Mouse (Mus musculus): ENCODE data around the gene Lctl. TPM values are rescaled to one million over a fixed set of nuclear protein-coding genes. Genes with fewer than 3 reads are reported as not detected.

Gene Lctl
- polyA plus RNA-seq (2012; ENCODE audit: insufficient read depth, low replicate concordance): not detected in 2 replicates

DNA sequence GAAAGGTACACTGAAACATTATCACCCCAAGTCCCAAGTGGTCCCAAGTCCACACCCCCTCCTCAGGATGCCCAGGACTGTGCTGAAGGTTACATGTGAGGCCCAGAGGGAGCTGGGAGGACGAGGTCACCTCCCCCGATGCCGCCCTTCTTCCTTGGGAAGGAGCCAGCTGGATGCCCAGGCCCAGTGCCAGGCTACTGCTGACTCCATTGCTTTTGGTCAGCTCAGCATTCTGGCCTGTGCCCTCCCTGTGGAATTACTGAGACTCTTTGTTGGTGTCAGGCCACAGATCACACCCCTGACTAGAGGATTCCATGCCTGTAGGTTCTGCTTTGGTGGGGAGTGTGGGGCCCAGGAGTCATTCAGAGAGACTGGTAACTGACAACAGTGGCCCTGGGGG is at the start of gene Lctl:
Gene Lctl (plus strand): TSS at position 272 of the 400 bp plus-strand sequence.
- Histone ChIP-seq H3K36me3 (replicated peaks; ENCODE audit: low read length) (no peaks in the 10 kb centered on the region), H3K9me3 (no peaks in the 10 kb centered on the region), H3K27me3 (replicated peaks) (peaks cover 35% of the 10 kb centered on the region), H3K4me1 (peaks cover 24% of the 10 kb centered on the region), H3K4me3 (replicated peaks) (no peak within 1 kb of the TSS)
- TF ChIP-seq FLI1 (IDR thresholded peaks at IDR 0.05; ENCODE audit: low read length): no peak
- TF ChIP-seq GATA1 (IDR thresholded peaks at IDR 0.05; ENCODE audit: borderline replicate concordance, low read length): no peak

DNA sequence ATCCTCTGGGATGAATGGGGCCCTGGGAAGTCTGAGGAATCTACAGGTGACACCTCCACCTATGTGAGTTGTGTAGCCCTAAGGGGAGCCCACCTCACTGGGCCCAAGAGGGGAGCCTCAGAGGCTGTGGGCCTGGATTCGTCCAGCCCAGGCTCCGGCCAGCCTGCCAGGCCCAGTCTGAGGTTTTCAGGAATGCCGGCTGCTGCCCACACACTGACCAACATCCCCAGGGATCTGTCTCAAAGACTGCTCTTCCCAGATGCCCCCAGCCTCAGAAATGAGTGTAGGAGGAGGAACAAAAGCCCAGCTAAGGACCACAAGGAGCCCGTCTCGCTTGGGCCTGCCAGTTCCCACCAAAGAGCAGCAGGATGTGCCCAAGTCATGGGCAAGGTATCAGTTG is 49.2 kb upstream of the Lctl start:
- Histone ChIP-seq H3K27me3 (replicated peaks) (peaks cover 2% of the 10 kb centered on the region), H3K4me1 (peaks cover 85% of the 10 kb centered on the region), H3K9me3 (no peaks in the 10 kb centered on the region), H3K4me3 (replicated peaks) (no peak overlapping the region), H3K36me3 (replicated peaks; ENCODE audit: low read length) (no peaks in the 10 kb centered on the region)
- no peak for TF ChIP-seq GATA1 (IDR thresholded peaks at IDR 0.05; ENCODE audit: borderline replicate concordance, low read length)
- no peak for TF ChIP-seq FLI1 (IDR thresholded peaks at IDR 0.05; ENCODE audit: low read length)

DNA sequence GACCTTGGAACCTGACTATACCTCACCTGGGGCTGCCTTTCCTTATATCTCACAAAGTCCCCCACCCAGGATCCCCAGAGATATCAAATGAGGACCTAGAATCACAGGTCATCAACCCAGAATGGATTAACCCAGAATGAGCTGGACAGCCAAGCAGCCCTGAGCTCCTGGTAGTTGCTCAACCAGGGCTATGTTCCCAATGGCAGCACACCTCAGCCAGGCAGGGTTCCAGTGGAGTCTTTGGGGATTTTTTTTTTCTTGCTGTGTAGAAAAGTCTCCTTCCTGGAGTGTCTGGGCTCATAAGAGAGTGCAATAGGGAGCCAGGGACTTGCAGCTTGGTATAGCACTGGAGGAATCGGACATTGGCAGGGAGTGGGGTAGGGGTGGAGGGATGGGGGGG is 48.4 kb upstream of the Lctl start:
- H3K4me3 ChIP-seq (replicated peaks): no peak overlapping the region
- peaks cover 2% of the 10 kb centered on the region for H3K27me3 ChIP-seq (replicated peaks)
- H3K36me3 ChIP-seq (replicated peaks; ENCODE audit: low read length): no peaks in the 10 kb centered on the region
- H3K9me3 ChIP-seq: no peaks in the 10 kb centered on the region
- H3K4me1 ChIP-seq: peaks cover 88% of the 10 kb centered on the region
- TF ChIP-seq FLI1 (IDR thresholded peaks at IDR 0.05; ENCODE audit: low read length): no peak
- TF ChIP-seq GATA1 (IDR thresholded peaks at IDR 0.05; ENCODE audit: borderline replicate concordance, low read length): no peak

DNA sequence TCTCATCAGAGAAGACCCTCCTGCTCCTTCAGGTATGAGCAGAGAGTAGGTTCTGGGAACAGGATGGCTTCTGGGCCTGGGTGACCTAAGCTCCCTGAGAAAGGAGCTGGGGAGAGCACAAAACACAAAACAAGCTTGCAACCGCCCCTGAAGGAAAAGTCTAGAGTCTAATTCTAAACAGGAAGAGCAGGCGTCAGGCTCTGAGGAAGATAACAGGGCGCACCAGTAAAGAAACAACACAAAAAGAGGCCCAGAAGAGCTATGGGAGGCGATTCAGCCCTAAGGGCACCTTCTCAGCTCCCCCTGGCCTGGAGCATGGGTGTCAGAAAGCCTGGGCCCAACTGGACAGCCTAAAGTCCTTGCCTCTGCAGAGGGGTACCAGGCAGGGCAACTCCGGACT is 47.8 kb upstream of the Lctl start:
- no peaks in the 10 kb centered on the region for H3K9me3 ChIP-seq
- no peak for TF ChIP-seq GATA1 (IDR thresholded peaks at IDR 0.05; ENCODE audit: borderline replicate concordance, low read length)
- no peak for TF ChIP-seq FLI1 (IDR thresholded peaks at IDR 0.05; ENCODE audit: low read length)
- no peaks in the 10 kb centered on the region for H3K36me3 ChIP-seq (replicated peaks; ENCODE audit: low read length)
- peak overlapping the region; percentile 72 for H3K4me3 ChIP-seq (replicated peaks)
- H3K27me3 ChIP-seq (replicated peaks): peaks cover 2% of the 10 kb centered on the region
- H3K4me1 ChIP-seq: peaks cover 91% of the 10 kb centered on the region

DNA sequence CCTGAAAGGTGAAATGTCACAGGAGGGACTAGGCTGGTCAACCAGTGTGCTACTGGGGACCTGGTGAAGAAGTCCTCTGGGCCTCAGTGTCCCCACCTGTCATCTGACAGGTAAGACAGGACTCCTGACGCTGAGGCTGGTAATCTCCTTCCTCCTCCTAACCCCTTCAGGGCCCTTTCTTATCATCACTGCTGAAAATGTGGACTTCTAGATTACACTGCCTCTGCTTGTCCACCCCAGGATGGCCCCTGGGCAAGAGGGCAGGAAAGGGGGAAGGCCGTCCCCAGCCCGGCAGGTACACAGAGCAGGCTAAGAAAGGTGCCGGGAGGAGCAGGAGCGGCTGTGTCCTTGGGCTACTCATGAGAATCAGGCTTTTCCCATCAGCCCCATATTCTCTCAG is 46.3 kb upstream of the Lctl start:
- Histone ChIP-seq H3K9me3 (no peaks in the 10 kb centered on the region), H3K27me3 (replicated peaks) (no peaks in the 10 kb centered on the region), H3K36me3 (replicated peaks; ENCODE audit: low read length) (no peaks in the 10 kb centered on the region), H3K4me3 (replicated peaks) (no peak overlapping the region), H3K4me1 (peaks cover 92% of the 10 kb centered on the region)
- TF ChIP-seq FLI1 (IDR thresholded peaks at IDR 0.05; ENCODE audit: low read length): no peak
- TF ChIP-seq GATA1 (IDR thresholded peaks at IDR 0.05; ENCODE audit: borderline replicate concordance, low read length): no peak

DNA sequence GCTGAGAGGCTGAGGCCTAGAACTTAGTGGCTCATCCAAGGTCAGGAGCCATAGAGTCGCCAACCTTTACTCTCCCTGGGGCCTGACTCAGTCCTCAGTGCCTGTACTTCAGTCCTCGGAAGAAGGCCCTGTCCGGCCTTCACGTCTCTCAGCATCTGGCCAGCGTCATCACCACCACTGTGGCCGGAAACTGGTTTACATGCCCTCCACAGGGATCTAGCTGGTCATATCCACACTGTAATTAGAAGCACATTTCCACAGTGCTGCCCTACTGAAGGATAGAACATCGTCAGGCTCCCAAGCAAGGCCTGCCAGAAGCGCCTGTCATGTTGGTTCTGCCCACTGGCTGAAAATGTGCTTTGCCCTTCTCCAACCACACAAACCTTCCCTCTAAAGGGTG is 42.1 kb upstream of the Lctl start:
- TF ChIP-seq GATA1 (IDR thresholded peaks at IDR 0.05; ENCODE audit: borderline replicate concordance, low read length) (no peak), FLI1 (IDR thresholded peaks at IDR 0.05; ENCODE audit: low read length) (no peak)
- Histone ChIP-seq H3K36me3 (replicated peaks; ENCODE audit: low read length) (no peaks in the 10 kb centered on the region), H3K9me3 (no peaks in the 10 kb centered on the region), H3K27me3 (replicated peaks) (no peaks in the 10 kb centered on the region), H3K4me1 (peaks cover 92% of the 10 kb centered on the region), H3K4me3 (replicated peaks) (no peak overlapping the region)

DNA sequence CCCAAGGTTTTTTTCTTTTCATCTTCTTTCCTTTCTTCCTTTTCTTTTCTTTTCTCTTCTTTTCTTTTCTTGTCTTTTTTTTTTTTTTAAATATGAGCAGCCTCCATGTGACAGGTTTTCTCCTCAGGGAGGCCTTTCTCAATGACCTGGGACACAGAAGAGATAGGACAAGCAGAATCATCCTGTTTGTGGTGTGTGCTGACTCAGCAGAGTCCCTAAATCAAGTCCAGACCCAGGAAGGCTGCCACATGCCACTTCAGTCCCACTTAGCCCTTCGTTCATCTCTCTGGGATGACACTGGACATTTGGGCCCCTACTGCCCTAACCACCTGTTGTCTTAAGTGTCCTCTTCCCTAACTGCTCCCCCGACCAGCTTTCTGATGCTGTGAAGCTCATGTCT is 40.5 kb upstream of the Lctl start:
- H3K36me3 ChIP-seq (replicated peaks; ENCODE audit: low read length): no peaks in the 10 kb centered on the region
- H3K4me3 ChIP-seq (replicated peaks): no peak overlapping the region
- no peaks in the 10 kb centered on the region for H3K27me3 ChIP-seq (replicated peaks)
- H3K9me3 ChIP-seq: no peaks in the 10 kb centered on the region
- TF ChIP-seq FLI1 (IDR thresholded peaks at IDR 0.05; ENCODE audit: low read length): no peak
- no peak for TF ChIP-seq GATA1 (IDR thresholded peaks at IDR 0.05; ENCODE audit: borderline replicate concordance, low read length)
- peaks cover 94% of the 10 kb centered on the region for H3K4me1 ChIP-seq

DNA sequence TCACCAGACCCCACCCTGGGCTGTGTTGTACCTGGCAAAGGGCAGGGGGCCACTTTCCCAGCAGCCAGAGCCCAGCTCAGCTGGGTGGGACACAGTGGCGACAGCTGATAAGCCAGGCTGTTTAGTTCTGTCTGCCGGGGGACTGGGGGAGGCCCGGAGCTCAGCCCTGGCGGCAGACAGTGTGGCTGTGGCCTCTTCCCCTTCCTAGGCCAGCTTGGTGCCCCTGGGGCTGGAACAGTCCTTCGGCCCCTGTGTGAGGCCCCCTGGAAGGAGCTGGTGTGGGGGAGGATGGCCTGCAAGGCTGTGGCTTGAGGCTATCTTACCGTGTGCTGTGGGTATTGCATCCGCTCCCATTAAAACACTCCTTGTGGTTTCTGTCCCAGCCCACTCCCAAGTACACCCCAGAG is 38.6 kb upstream of the Lctl start:
- TF ChIP-seq GATA1 (IDR thresholded peaks at IDR 0.05; ENCODE audit: borderline replicate concordance, low read length) (no peak), FLI1 (IDR thresholded peaks at IDR 0.05; ENCODE audit: low read length) (no peak)
- Histone ChIP-seq H3K4me3 (replicated peaks) (peak overlapping the region; percentile 82), H3K4me1 (peaks cover 86% of the 10 kb centered on the region)

DNA sequence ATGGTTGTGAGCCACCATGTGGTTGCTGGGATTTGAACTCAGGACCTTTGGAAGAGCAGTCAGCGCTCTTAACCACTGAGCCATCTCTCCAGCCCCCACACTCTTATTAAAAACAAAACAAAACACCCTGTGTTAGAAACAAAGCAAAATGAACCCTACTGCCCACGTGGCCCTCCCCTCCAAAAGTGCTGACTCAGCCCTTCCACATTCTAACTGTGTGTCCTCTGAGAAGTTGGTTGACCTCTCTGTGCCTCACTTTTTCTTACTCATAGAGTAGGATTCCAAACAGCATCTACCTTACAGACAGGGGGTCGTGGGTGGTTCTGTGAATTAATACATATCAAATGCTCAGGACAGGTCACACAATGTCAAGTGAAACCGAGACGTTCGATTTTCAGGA is 37.0 kb upstream of the Lctl start:
- no peaks in the 10 kb centered on the region for H3K27me3 ChIP-seq (replicated peaks)
- peaks cover 91% of the 10 kb centered on the region for H3K4me1 ChIP-seq
- H3K36me3 ChIP-seq (replicated peaks; ENCODE audit: low read length): no peaks in the 10 kb centered on the region
- no peak overlapping the region for H3K4me3 ChIP-seq (replicated peaks)
- no peak for TF ChIP-seq FLI1 (IDR thresholded peaks at IDR 0.05; ENCODE audit: low read length)
- TF ChIP-seq GATA1 (IDR thresholded peaks at IDR 0.05; ENCODE audit: borderline replicate concordance, low read length): no peak
- H3K9me3 ChIP-seq: no peaks in the 10 kb centered on the region

More for the DNA sequence above, 38.6 kb upstream of the Lctl start:
- Histone ChIP-seq H3K27me3 (replicated peaks) (no peaks in the 10 kb centered on the region), H3K36me3 (replicated peaks; ENCODE audit: low read length) (no peaks in the 10 kb centered on the region), H3K9me3 (no peaks in the 10 kb centered on the region)

DNA sequence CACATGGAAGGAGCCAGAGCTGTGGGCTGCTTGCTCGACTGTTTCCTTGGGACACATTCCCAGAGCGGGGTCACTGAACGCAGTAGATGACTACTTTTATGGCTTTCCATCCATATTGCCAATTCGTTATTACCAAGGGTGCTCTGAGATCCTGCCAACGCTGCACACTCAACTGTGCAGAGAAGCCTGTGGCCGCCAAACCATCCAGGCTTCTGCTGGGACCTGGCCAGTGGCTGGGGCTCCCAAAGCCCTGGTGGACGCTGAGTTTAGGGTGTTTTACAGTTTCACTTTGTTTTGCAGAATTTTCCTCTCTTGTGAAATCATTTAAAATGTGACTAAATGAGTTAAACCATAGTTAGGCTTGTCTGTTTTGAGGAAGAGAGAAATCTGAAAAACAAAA is 32.7 kb upstream of the Lctl start:
- Histone ChIP-seq H3K9me3 (no peaks in the 10 kb centered on the region), H3K4me1 (peaks cover 82% of the 10 kb centered on the region), H3K36me3 (replicated peaks; ENCODE audit: low read length) (no peaks in the 10 kb centered on the region), H3K4me3 (replicated peaks) (peak overlapping the region; percentile 9), H3K27me3 (replicated peaks) (no peaks in the 10 kb centered on the region)
- no peak for TF ChIP-seq GATA1 (IDR thresholded peaks at IDR 0.05; ENCODE audit: borderline replicate concordance, low read length)
- no peak for TF ChIP-seq FLI1 (IDR thresholded peaks at IDR 0.05; ENCODE audit: low read length)
